Mouse (Mus musculus) layer of hippocampus, adult 18-20 months (tissue): ENCODE results near the gene Zfp988. TPM values are rescaled to one million over a fixed set of nuclear protein-coding genes. Genes with fewer than 3 reads are reported as not detected.
"Not testable (repeated sequence)": the region's sequence is repeated elsewhere in the genome, so short reads cannot be mapped to it uniquely, and the experiment has no call there.

Experiments used
- DNase-seq, 2 experiments: peaks; one replicate each; pipeline ENCODE4 v3.0.0; 2022; ENCODE audit warnings: low spot score in 2 of 2
- total RNA-seq, 2 experiments: library from RNA; stranded (reverse); gene quantifications; 2 replicates each; pipeline ENCODE4 v1.2.3; 2021

Zfp988 gene
- total RNA-seq, 2 experiments from 2014 or later, result 0.33 to 0.40 TPM

DNA sequence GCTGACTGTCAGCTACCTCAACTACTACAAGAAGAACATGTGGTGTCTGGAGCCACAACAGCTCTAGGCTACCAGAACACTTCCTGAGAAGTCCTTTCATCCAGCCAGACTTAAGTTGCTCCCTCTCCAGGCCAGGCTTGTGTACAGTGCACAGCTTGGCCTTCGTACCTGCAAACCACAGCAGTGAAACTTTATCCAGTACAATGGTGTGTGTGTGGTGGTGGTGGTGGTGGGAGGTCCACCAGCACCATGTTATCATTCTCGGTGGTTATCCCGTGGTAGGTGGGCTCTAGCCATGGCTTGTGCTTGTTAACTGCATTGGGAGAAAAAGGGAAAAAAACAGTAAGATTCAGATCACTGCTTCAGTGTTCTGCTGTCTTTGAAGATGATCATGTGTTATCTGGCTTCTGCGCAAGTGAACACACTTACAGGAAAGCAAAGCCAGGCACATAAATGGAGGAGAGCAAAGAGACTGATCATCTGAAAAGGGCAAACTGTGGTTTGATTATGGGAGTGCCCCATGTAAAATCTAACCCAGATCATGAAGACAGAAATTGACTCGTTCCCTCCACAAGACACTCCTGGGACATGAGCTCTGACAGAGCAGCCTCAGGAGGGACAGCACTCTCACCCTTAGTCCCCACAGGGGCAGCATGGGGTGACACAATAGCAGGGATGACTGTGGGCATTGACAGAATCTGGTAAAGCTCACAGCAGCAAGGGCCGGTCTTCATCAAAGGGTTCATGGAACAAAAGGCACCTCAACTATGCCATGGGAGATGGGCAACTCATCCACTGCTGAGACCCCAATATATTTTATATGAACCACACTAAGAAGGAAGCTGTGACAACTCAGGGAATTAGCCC lies 37.8 kb downstream of the Zfp988 start:
- DNase-seq, result not testable (repeated sequence)

DNA sequence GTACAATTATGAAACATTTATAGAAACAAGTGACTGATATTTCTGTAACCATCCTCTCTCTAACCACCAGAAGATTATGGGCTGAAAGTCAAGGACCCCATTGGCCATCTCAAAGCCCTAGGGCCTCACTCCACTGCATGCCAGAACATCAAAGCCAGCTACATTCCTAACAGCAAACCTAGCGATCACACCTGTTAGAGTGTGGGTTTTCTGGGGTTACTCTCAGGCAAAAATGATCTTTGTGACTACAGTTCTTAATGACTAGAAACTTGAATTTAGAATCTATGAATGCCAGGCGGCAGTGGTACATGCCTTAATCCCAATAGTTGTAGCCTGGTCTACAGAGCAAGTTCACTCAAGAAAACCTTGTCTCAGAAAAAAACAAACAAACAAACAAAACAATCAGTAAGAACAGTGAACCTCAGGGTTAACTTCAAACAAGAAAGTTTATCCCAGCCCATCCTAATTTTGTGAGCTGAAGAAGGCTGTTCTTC lies 39.6 kb downstream of the Zfp988 start:
- not testable (repeated sequence) for DNase-seq

DNA sequence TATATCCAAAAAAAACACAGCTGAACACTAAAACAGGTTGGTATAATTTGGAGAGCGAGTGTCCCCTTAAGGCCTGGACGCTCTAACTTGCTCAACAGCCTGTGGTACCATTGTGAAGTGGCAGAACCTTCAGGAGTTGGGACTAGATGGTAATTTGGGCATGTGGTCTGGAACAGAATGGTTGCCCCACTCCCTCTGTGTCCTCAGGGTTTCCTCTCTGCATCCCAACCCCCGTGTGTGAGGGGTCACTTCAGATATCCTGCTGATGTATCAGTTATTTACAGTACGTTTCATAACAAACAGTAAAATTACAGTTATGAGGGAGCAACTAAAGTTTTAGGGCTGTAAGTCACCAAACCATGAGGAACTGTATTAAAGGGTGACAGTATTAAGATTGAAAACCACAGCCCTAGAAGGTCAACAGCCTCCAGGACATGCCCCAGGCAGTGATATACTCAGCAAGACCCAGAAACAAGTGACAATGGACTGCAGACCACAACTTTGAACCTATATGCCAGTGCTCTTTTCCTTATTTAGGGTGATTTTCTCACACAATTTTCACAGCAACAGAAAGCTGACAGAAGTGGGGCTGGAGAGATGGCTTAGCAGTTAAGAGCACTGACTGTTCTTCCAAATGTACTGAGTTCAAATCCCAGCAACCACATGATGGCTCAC lies 41.0 kb downstream of the Zfp988 start:
- DNase-seq, result not testable (repeated sequence)

DNA sequence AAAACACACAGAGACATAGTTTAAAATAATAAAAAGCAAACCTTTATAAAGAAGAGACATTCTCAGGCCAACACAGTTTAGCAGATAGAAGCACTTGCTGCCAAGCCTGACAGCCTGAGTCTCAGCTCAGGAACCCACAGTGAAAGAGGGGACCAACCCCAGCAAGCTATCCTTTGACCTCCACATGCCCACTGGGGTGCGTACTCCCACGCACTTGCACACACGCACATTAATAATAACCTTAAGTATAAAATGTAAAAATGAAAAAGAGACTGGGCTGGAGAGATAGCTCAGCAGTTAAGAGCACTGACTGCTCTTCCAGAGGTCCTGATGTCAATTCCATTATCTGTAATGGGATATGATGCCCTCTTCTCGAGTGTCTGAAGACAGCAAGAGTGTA lies 41.8 kb downstream of the Zfp988 start:
- DNase-seq, result not testable (repeated sequence)

DNA sequence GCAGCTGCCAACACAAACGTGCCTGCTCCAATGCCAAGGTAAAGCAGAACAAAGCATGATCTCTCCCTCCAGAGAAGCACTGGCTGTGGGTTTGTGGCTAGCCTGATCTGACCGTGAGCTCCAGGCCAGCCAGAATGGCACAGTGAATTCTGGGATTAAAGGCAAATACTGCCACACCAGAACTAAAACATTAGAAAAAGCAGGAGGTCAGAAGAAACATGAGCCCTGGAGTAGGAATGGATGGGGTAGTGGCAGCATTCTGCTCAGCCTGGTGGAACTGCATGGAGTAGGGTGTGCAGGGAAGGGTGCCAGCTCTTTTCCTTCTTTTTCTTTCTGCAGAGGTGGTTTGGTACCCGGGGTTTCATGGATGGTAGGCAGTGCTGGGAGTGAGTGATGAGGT lies 42.4 kb downstream of the Zfp988 start:
- not testable (repeated sequence) for DNase-seq

DNA sequence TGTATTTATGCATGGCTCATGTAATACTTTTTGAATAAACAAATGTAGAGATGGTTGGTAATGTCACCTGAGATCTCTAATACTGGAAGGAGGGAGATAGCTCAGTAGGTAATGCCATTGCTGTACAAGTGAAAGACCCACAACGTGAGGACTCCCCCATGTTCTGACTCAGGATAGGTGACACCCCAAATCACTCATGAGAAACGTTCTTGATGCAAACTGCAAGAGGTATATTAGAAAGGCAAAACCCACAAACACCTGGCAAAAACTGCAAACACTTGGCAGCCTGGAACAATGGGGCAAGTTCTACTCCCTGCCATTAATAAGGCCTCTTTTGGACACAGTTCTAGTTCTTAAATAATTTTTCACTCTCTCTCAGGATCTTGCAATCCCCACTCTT lies 42.9 kb downstream of the Zfp988 start:
- not testable (repeated sequence) for DNase-seq

DNA sequence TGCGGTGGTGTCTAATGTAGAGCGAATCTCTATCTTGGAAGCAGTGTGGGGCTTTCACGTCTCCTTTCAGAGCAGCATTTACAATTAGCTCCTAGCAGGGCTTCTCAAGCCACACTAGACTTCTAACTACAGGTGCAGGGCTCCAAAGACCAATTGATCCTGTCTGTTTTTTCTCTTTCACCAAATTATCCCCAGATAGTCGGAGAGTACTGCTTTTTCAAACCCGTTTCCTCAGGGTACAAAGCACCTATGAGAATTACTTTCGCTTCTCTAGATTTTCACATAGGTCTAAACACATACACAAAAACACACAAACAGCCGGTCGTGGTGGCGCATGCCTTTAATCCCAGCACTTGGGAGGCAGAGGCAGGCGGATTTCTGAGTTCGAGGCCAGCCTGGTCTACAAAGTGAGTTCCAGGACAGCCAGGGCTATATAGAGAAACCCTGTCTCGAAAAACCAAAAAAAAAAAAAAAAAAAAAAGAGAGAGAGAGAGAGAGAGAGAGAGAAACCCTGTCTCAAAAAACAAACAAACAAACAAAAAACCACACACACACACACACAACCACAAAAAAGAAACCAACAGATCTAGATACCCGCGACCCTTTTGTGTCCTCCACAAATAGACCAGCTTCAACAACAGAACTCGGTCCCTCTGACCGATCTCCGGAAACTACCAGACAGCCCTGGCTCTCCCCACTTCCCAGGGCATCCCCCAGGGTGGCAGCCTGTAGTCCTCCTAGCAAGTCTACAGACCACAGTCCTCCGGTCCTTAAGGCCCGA lies 43.6 kb downstream of the Zfp988 start:
- not testable (repeated sequence) for DNase-seq

DNA sequence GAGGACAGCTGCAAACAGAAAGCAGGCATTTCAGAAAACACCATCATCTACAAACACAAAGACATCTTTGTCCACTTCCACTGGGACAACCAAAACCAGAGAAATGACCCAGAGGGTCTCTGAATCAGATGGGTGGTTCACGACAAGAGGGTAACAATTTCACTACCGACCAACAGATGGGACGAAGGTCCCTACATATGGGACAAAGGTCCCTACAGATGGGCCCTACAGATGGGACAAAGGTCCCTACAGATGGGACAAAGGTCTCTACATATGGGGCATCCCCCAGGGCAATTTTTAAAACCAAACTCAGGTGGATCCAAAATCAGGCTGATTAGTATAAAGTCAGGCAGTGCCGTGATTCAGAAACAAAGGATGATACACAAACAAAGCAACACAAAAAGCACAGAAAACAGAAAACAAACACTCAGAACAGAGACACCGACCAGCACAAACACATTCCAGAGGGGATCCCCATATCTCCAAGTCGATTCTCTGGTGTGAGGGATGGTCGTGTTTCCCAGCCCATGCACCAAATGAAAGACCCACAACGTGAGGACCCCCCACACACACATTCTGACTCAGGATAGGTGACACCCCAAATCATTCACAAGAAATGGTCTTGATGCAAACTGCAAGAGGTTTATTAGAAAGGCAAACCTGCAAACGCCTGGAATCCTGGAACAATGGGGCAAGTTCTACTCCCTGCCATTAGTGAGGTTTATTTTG lies 44.4 kb downstream of the Zfp988 start:
- not testable (repeated sequence) for DNase-seq

DNA sequence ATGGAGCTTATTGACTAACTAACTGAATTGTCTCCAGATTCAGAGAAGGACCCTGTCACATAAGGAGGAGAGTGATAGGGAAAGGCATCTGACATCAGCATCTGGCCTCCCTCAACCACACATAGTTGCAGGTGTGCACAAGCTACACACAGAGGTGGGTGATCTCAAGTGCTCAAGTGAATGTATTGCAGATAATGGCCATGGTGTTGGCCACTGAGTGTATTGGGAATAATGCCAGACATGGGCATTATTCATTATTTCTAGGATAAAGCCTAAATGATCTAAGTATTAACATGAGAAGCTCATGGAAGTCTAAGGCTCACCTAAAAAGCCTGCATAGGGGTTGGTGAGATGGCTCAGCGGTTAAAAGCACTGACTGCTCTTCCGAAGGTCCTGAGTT lies 45.1 kb downstream of the Zfp988 start:
- not testable (repeated sequence) for DNase-seq

DNA sequence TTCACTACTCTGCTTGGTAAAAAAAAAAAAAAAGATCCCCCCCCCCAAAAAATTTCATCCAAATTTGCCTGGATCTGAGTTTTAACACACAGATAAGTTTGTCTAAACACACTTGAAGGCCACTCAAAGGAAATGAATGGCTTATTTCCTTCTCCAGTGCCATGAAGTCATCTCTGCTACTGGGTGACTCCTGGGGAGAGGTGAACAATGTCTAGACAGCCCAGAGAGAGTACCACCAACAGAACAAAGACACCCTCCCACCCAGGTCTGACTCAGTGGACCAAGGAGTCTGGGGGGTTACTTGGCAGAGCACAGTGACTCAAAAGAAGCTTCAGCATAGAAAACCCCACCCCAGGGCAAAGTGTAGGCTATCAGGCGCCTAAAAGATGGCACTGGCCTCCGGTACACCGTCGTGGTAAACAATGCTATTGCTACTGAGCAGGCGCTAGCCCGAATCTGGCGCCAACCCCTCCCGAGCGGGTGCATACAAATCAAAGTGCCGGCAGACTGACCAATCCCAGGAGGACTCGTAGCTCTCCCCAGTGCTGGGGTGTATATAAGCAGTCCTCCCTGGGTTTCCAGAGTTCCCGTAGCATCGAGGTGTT lies 46.0 kb downstream of the Zfp988 start:
- not testable (repeated sequence) for DNase-seq

DNA sequence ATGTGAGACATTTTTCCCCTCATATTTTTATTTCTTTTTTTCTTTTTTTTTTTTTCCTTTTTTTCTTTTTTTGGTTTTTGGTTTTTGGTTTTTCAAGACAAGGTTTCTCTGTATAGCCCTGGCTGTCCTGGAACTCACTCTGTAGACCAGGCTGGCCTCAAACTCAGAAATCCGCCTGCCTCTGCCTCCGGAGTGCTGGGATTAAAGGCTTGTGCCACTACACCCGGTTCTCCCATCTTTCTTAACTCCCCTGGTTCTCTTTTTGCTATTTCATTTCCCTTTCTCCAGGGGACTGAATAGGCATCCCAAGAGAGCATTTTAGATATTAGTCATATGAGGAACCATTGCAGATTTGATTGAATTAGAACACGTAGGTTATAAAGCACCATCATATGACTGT lies 48.2 kb downstream of the Zfp988 start:
- not testable (repeated sequence) for DNase-seq

DNA sequence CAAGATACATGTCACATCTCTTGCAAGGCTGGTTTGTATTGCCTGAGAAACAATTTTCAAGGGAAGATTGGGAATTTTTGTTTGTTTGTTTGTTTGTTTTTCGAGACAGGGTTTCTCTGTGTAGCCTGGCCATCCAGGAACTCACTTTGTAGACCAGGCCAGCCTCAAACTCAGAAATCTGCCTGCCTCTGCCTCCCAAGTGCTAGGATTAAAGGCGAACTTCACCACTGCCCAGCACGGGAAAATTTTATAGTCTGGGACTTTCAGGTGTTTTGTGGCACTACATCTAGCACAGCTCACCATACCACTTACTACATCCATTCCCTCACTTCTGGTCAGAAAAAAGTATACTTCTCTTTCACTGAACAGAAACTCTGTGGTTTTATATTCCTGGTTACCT lies 50.6 kb downstream of the Zfp988 start:
- not testable (repeated sequence) for DNase-seq

DNA sequence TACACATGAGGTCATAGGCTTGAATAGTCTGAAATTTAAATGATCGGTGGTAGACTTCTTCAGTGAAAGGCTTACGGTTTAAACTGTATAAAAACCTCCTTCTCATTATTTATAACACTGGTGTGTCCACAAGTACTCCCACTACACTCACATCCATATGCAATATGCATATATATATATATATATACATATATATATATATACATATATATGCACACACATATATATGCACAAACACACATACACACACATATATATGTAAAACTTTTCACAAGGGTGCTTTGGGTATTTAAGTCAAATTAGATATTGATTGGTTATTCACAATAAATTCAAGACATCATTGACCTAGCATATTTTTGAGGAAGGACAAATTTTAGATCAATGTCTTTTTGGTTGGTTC lies 51.7 kb downstream of the Zfp988 start:
- not testable (repeated sequence) for DNase-seq

DNA sequence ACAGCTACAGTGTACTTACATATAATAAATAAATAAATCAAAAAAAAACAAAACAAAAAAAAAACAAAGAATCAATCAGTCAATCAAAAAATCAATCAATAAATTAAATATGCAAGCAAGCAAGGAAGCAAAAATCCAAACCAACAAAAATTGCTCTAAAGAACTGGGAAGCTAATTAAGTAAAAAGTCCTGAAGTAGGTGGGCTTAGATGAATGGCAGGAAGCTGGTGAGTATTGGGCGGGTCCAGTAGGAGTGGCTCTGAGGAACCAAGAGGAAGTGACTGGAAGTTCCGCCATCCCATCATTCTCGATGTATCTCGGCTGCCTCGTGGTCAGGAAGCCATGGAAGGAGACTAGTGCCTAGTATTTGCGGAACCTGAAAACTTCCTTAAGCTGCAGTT lies 55.5 kb downstream of the Zfp988 start, which contains the start of gene Zfp978:
Gene Zfp978, plus strand, starts transcription at position 301 of the 400 bp plus-strand sequence.
- DNase-seq, result not testable (repeated sequence)

DNA sequence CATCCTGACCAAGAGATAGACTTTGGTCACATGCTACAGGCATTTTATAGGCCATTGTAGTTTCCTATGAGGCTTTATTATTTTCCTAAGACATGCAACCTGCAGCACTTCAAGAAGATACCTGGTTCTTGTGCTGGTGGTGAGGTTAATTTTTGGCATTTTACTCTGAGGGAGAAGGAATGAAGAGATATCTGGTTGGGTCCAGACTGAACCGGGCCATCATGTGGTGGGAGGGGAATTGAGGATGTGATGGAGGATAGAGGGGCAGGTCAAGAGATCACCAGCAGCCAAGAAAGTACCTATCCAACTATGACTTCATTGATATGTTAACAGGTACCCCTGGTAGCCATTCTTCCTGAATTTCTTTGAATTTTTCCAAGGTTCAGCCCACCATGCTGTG lies 56.4 kb downstream of the Zfp988 start:
- DNase-seq, result not testable (repeated sequence)

DNA sequence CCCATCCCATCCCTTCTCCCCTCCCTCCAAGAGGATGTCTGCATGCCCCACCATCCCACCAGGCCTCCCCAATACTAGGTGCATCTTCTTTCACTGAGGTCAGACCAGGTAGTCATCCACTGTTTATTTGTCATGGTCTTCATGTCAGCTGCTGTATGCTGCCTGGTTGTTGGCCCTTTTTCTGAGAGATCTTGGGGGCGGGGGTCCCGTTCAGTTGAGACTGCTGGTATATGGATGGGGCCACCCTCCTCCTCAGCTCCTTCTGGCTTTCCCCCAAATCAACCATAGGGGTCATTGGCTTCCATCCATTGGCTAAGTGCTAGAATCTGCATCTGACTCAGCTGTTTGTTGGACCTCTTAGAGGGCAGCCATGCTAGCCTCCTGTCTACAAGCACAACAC lies 64.1 kb downstream of the Zfp988 start:
- DNase-seq, result not testable (repeated sequence)

DNA sequence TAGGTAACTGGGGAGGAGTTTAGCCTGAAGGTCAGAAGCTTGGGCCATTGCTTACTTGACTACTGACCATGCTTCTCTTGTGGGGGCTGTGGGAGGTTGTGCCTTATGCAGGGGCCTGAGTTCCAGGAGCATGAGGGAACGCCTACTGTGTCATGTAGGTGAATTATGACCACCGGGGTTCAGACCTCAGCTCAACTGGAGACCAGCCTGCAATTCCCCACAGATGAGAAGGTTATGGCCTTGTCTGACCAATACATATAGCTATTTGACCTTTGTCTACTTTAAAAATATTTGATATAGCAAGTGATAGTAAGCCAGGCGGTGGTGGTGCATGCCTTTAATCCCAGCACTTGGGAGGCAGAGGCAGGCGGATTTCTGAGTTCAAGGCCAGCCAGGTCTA lies 77.7 kb downstream of the Zfp988 start:
- DNase-seq, result not testable (repeated sequence)
